Mouse (Mus musculus) MEL (cell line): Measurements from ENCODE around the gene Wbp4. TPM values are rescaled to one million over a fixed set of nuclear protein-coding genes. Genes with fewer than 3 reads are reported as not detected.

Experiments
- DNase-seq: peaks from one replicate; pipeline ENCODE4 v3.0.0; 2011; ENCODE audit warnings: low read depth, low spot score
- H3K27ac ChIP-seq: 2 replicates; pipeline ENCODE4 v1.5.1; 2012; ENCODE audit warnings: low read depth, mild to moderate bottlenecking, control low read depth, low read length, moderate library complexity; ENCODE audit not compliant: control insufficient read depth
- H3K27me3 ChIP-seq, 2 experiments: fragments of 150-350 bp in 1 of 2; sonication (generic) in 1 of 2; 2 replicates each; pipeline ENCODE4 v1.6.1; 2012; ENCODE audit warnings: low read length in 2 of 2, mild to moderate bottlenecking in 2 of 2, improper control_type of control experiment in 1 of 2, moderate library complexity in 1 of 2; ENCODE audit not compliant: insufficient read depth in 2 of 2, control insufficient read depth in 1 of 2
- H3K36me3 ChIP-seq, 2 experiments: 2 replicates each; pipeline ENCODE4 v1.6.1; 2012 to 2014; ENCODE audit warnings: low read length in 2 of 2, improper control_type of control experiment in 1 of 2, inconsistent platforms in 1 of 2, mild to moderate bottlenecking in 1 of 2; ENCODE audit not compliant: insufficient read depth in 2 of 2, control insufficient read depth in 1 of 2
- H3K4me1 ChIP-seq, 2 experiments: fragments of 150-350 bp in 1 of 2; sonication (generic) in 1 of 2; 2 replicates each; pipeline ENCODE4 v1.6.1; 2012; ENCODE audit warnings: low read length in 2 of 2, improper control_type of control experiment in 1 of 2, mild to moderate bottlenecking in 1 of 2; ENCODE audit not compliant: insufficient read depth in 2 of 2, control insufficient read depth in 1 of 2
- H3K4me3 ChIP-seq, 2 experiments: fragments of 150-350 bp in 1 of 2; sonication (generic) in 1 of 2; 2 replicates each; pipeline ENCODE4 v1.5.1; 2012; ENCODE audit warnings: low read depth in 2 of 2, low read length in 2 of 2, mild to moderate bottlenecking in 2 of 2, moderate library complexity in 2 of 2, control low read depth in 1 of 2, improper control_type of control experiment in 1 of 2; ENCODE audit not compliant: control insufficient read depth in 1 of 2, insufficient read depth in 1 of 2
- H3K79me2 ChIP-seq: 2 replicates; pipeline ENCODE4 v1.6.1; 2012; ENCODE audit warnings: mild to moderate bottlenecking, low read length, moderate library complexity; ENCODE audit not compliant: control insufficient read depth, poor library complexity, insufficient read depth
- H3K9ac ChIP-seq: 2 replicates; pipeline ENCODE4 v1.6.1; 2012; ENCODE audit warnings: low read depth, mild to moderate bottlenecking, control low read depth, low read length, moderate library complexity; ENCODE audit not compliant: control insufficient read depth, poor library complexity, severe bottlenecking
- H3K9me3 ChIP-seq: fragments of 150-350 bp; sonication (generic); replicated peaks from 2 replicates; pipeline ENCODE4 v1.6.1; 2012; ENCODE audit warnings: mild to moderate bottlenecking, low read length, improper control_type of control experiment, moderate library complexity; ENCODE audit not compliant: insufficient read depth
- CHD2 ChIP-seq: IDR thresholded peaks from 2 replicates; pipeline ENCODE4 v1.6.1; 2011; ENCODE audit warnings: low read length, improper control_type of control experiment
- CTCF ChIP-seq, 3 experiments: IDR thresholded peaks in 2 of 3; conservative IDR thresholded peaks in 1 of 3; 2 replicates each; pipeline ENCODE4 v1.5.1; 2011 to 2012; ENCODE audit warnings: low read length in 3 of 3, low read depth in 2 of 3, mild to moderate bottlenecking in 2 of 3, improper control_type of control experiment in 1 of 3, inconsistent platforms in 1 of 3, mixed read lengths in 1 of 3, moderate library complexity in 1 of 3; ENCODE audit not compliant: control insufficient read depth in 1 of 3, insufficient read depth in 1 of 3, poor library complexity in 1 of 3, severe bottlenecking in 1 of 3
- E2F4 ChIP-seq: IDR thresholded peaks from 2 replicates; pipeline ENCODE4 v1.6.1; 2011; ENCODE audit warnings: low read depth, low read length, improper control_type of control experiment, borderline replicate concordance
- ELF1 ChIP-seq: IDR thresholded peaks from 2 replicates; pipeline ENCODE4 v1.6.1; 2014; ENCODE audit warnings: low read depth, mild to moderate bottlenecking, inconsistent platforms, low read length, improper control_type of control experiment, moderate library complexity
- ETS1 ChIP-seq: IDR thresholded peaks from 2 replicates; pipeline ENCODE4 v1.6.1; 2012; ENCODE audit warnings: low read depth, mild to moderate bottlenecking, inconsistent platforms, low read length, improper control_type of control experiment, moderate library complexity
- GABPA ChIP-seq: IDR thresholded peaks from 2 replicates; pipeline ENCODE4 v1.6.1; 2012; ENCODE audit warnings: low read depth, mild to moderate bottlenecking, inconsistent platforms, low read length, improper control_type of control experiment, moderate library complexity
- MAX ChIP-seq: IDR thresholded peaks from 2 replicates; pipeline ENCODE4 v1.6.1; 2011; ENCODE audit warnings: low read length, improper control_type of control experiment
- MAZ ChIP-seq: IDR thresholded peaks from 2 replicates; pipeline ENCODE4 v1.6.1; 2012; ENCODE audit warnings: low read depth, mild to moderate bottlenecking, inconsistent platforms, low read length, improper control_type of control experiment
- MXI1 ChIP-seq: IDR thresholded peaks from 2 replicates; pipeline ENCODE4 v1.6.1; 2011; ENCODE audit warnings: mild to moderate bottlenecking, low read depth, low read length, improper control_type of control experiment
- MYC ChIP-seq: IDR thresholded peaks from 2 replicates; pipeline ENCODE4 v1.6.1; 2011; ENCODE audit warnings: low read depth, mild to moderate bottlenecking, low read length, improper control_type of control experiment, moderate library complexity
- NELFE ChIP-seq: IDR thresholded peaks from 2 replicates; pipeline ENCODE4 v1.6.1; 2011; ENCODE audit warnings: low read depth, low read length, improper control_type of control experiment
- NRF1 ChIP-seq: IDR thresholded peaks from 2 replicates; pipeline ENCODE4 v1.6.1; 2014; ENCODE audit warnings: low read depth, mild to moderate bottlenecking, inconsistent platforms, low read length, improper control_type of control experiment, moderate library complexity; ENCODE audit not compliant: poor library complexity, insufficient read depth, severe bottlenecking
- POLR2A ChIP-seq, 2 experiments: IDR thresholded peaks; 2 replicates each; pipeline ENCODE4 v1.6.1; 2011 to 2012; ENCODE audit warnings: low read length in 2 of 2, mild to moderate bottlenecking in 2 of 2, control low read depth in 1 of 2, improper control_type of control experiment in 1 of 2, low read depth in 1 of 2, moderate library complexity in 1 of 2; ENCODE audit not compliant: control insufficient read depth in 1 of 2, insufficient read depth in 1 of 2, poor library complexity in 1 of 2
- POLR2AphosphoS2 ChIP-seq: IDR thresholded peaks from 2 replicates; pipeline ENCODE4 v1.6.1; 2011; ENCODE audit warnings: low read length, improper control_type of control experiment
- SIN3A ChIP-seq: IDR thresholded peaks from 2 replicates; pipeline ENCODE4 v1.6.1; 2012; ENCODE audit warnings: low read length, improper control_type of control experiment, inconsistent platforms
- SMC3 ChIP-seq: IDR thresholded peaks from 2 replicates; pipeline ENCODE4 v1.6.1; 2011; ENCODE audit warnings: low read depth, low read length, improper control_type of control experiment
- TAL1 ChIP-seq: IDR thresholded peaks from 2 replicates; pipeline ENCODE4 v1.6.1; 2012; ENCODE audit warnings: mild to moderate bottlenecking, inconsistent platforms, low read length, moderate library complexity, mixed read lengths
- TBP ChIP-seq: IDR thresholded peaks from 2 replicates; pipeline ENCODE4 v1.8.0; 2011; ENCODE audit warnings: low read depth, low read length, improper control_type of control experiment
- TCF12 ChIP-seq: IDR thresholded peaks from 2 replicates; pipeline ENCODE4 v1.6.1; 2014; ENCODE audit warnings: low read depth, mild to moderate bottlenecking, inconsistent platforms, low read length, improper control_type of control experiment, moderate library complexity
- UBTF ChIP-seq: IDR thresholded peaks from 2 replicates; pipeline ENCODE4 v1.6.1; 2012; ENCODE audit warnings: low read depth, mild to moderate bottlenecking, inconsistent platforms, low read length, improper control_type of control experiment, moderate library complexity, borderline replicate concordance; ENCODE audit not compliant: insufficient read depth
- USF1 ChIP-seq: IDR thresholded peaks from 2 replicates; pipeline ENCODE4 v1.6.1; 2014; ENCODE audit warnings: low read depth, mild to moderate bottlenecking, inconsistent platforms, low read length, improper control_type of control experiment, moderate library complexity
- USF2 ChIP-seq, 2 experiments: IDR thresholded peaks; 2 replicates each; pipeline ENCODE4 v1.6.1; 2011 to 2012; ENCODE audit warnings: improper control_type of control experiment in 2 of 2, low read length in 2 of 2, borderline replicate concordance in 1 of 2, inconsistent platforms in 1 of 2, low read depth in 1 of 2, mild to moderate bottlenecking in 1 of 2; ENCODE audit not compliant: insufficient read depth in 1 of 2
- ZC3H11A ChIP-seq: IDR thresholded peaks from 2 replicates; pipeline ENCODE4 v1.6.1; 2012; ENCODE audit warnings: low read depth, mild to moderate bottlenecking, inconsistent platforms, low read length, improper control_type of control experiment
- ZNF384 ChIP-seq: IDR thresholded peaks from 2 replicates; pipeline ENCODE4 v1.6.1; 2012; ENCODE audit warnings: low read depth, mild to moderate bottlenecking, inconsistent platforms, low read length, improper control_type of control experiment
- polyA plus RNA-seq, 2 experiments: library from polyadenylated mRNA; stranded (reverse) in 1 of 2; unstranded in 1 of 2; fragments of >175 nt in 1 of 2; fragments of >200 nt in 1 of 2; gene quantifications; 2 replicates each; pipeline versions ENCODE4 v1.2.1 to v1.2.4; 2012; ENCODE audit warnings: low replicate concordance in 2 of 2, low read depth in 1 of 2; ENCODE audit not compliant: insufficient read length in 2 of 2, insufficient read depth in 1 of 2, missing spikeins in 1 of 2
- total RNA-seq: library from RNA; depleted of rRNA; stranded (reverse); fragments of 300-350 nt; gene quantifications from 2 replicates; pipeline ENCODE4 v1.2.3, GENCODE M21; 2012

The Wbp4 gene
- total and polyA plus RNA-seq, 3 experiments = 15.9 to 87.6 (median 22.1) TPM

GRCm38 (mm10) chr14:79518761-79519662, 37.7 kb upstream of the Wbp4 start:
- Histone ChIP-seq H3K27me3 (no peaks in the 10 kb centered on the region), H3K79me2 (peaks cover 63% of the 10 kb centered on the region), H3K27ac (peak overlapping the region; percentile 76), H3K4me1 (peaks cover 29 to 32% of the 10 kb centered on the region in 2 experiments), H3K9me3 (no peaks in the 10 kb centered on the region), H3K9ac (peak overlapping the region; percentile 80), H3K36me3 (peaks cover 0 to 49% of the 10 kb centered on the region in 2 experiments; a peak in 2 of 4 replicates), H3K4me3 (peak overlapping the region; percentile 69 to 94)
- TF ChIP-seq ELF1 (no peak), MXI1 (peak; percentile 31; the same call in 1 of the 2 replicates), ZC3H11A (no peak), MAZ (0 out of 2 replicates have a peak, but pooled peaks have one; percentile 4), TCF12 (0 out of 2 replicates have a peak, but pooled peaks have one; percentile 14), USF2 (IDR thresholded peaks at IDR 0.05; ENCODE audit: borderline replicate concordance in 1 of 2, insufficient read depth in 1 of 2, low read depth in 1 of 2, low read length in 2 of 2) (no peak), USF1 (no peak), SIN3A (0 out of 2 replicates have a peak, but pooled peaks have one; percentile 12), GABPA (no peak), CTCF (IDR thresholded peaks at IDR 0.05 in 2 of 3, conservative IDR thresholded peaks at IDR 0.05 in 1 of 3; ENCODE audit: control insufficient read depth in 1 of 3, insufficient read depth in 1 of 3, low read depth in 2 of 3, low read length in 3 of 3, poor library complexity in 1 of 3, severe bottlenecking in 1 of 3) (no peak), MYC (no peak), NRF1 (no peak), UBTF (0 out of 2 replicates have a peak, but pooled peaks have one; percentile 49), NELFE (0 out of 2 replicates have a peak, but pooled peaks have one; percentile 30), SMC3 (no peak)
- DNase-seq = peak; percentile 76

GRCm38 (mm10) chr14:79518123-79518522, 36.8 kb upstream of the Wbp4 start:
- peak; percentile 41 for DNase-seq
- no peaks in the 10 kb centered on the region for H3K27me3 ChIP-seq
- peak overlapping the region; percentile 80 for H3K9ac ChIP-seq
- no peaks in the 10 kb centered on the region for H3K9me3 ChIP-seq
- peak overlapping the region; percentile 69 to 94; a peak in 3 of 4 replicates for H3K4me3 ChIP-seq
- peaks cover 28 to 29% of the 10 kb centered on the region in 2 experiments for H3K4me1 ChIP-seq
- H3K79me2 ChIP-seq = peaks cover 55% of the 10 kb centered on the region
- peaks cover 0 to 42% of the 10 kb centered on the region in 2 experiments; a peak in 2 of 4 replicates for H3K36me3 ChIP-seq
- peak overlapping the region; percentile 76 for H3K27ac ChIP-seq
- TF ChIP-seq TAL1 (no peak), POLR2A (IDR thresholded peaks at IDR 0.05; ENCODE audit: control insufficient read depth in 1 of 2, insufficient read depth in 1 of 2, low read depth in 1 of 2, low read length in 2 of 2, poor library complexity in 1 of 2) (no peak), MYC (no peak), ELF1 (no peak), ETS1 (no peak), TCF12 (no peak), USF2 (IDR thresholded peaks at IDR 0.05; ENCODE audit: borderline replicate concordance in 1 of 2, insufficient read depth in 1 of 2, low read depth in 1 of 2, low read length in 2 of 2) (no peak), USF1 (no peak), POLR2AphosphoS2 (no peak), ZNF384 (no peak), E2F4 (no peak), MAX (no peak), SIN3A (no peak), TBP (no peak), CHD2 (no peak), NELFE (no peak)
